Mouse (Mus musculus) stomach, embryonic 14.5 days (tissue): ENCODE data around the gene Cacna2d1. TPM values are rescaled to one million over a fixed set of nuclear protein-coding genes. Genes with fewer than 3 reads are reported as not detected.

ENCODE experiments used
- ATAC-seq: fragments of 200-750 bp; cut with Nextera tagmentation; 2 replicates; pipeline ENCODE4 v1.8.0; 2017; ENCODE audit warnings: low read depth, moderate TSS enrichment; ENCODE audit not compliant: insufficient number of reproducible peaks, insufficient read depth, low FRiP score
- H3K27ac ChIP-seq: fragments of 300-500 bp; sonication (generic); 2 replicates; pipeline ENCODE4 v1.5.1; 2014; ENCODE audit warnings: mild to moderate bottlenecking, low read length, moderate library complexity, mixed read lengths
- H3K27me3 ChIP-seq: fragments of 300-500 bp; sonication (generic); 2 replicates; pipeline ENCODE4 v1.6.1; 2014; ENCODE audit warnings: low read length, control low read depth, mixed read lengths; ENCODE audit not compliant: control insufficient read depth, insufficient read depth
- H3K36me3 ChIP-seq: fragments of 300-500 bp; sonication (generic); 2 replicates; pipeline ENCODE4 v1.6.1; 2014; ENCODE audit warnings: mild to moderate bottlenecking, control low read depth, low read length, moderate library complexity, mixed read lengths; ENCODE audit not compliant: control insufficient read depth, insufficient read depth
- H3K4me1 ChIP-seq: fragments of 300-500 bp; sonication (generic); 2 replicates; pipeline ENCODE4 v1.6.1; 2014; ENCODE audit warnings: low read length, control low read depth, mixed read lengths; ENCODE audit not compliant: control insufficient read depth, insufficient read depth
- H3K4me2 ChIP-seq: fragments of 300-500 bp; sonication (generic); replicated peaks from 2 replicates; pipeline ENCODE4 v1.6.1; 2014; ENCODE audit warnings: low read depth, low read length, control low read depth
- H3K4me3 ChIP-seq: fragments of 300-500 bp; sonication (generic); 2 replicates; pipeline ENCODE4 v1.5.1; 2014; ENCODE audit warnings: low read depth, low read length, control low read depth
- H3K9ac ChIP-seq: fragments of 300-500 bp; sonication (generic); replicated peaks from 2 replicates; pipeline ENCODE4 v1.6.1; 2014; ENCODE audit warnings: low read depth, mild to moderate bottlenecking, control low read depth, low read length, moderate library complexity, mixed read lengths
- H3K9me3 ChIP-seq: fragments of 300-500 bp; sonication (generic); 2 replicates; pipeline ENCODE4 v1.6.1; 2016; ENCODE audit warnings: low read depth, low read length, control low read depth; ENCODE audit not compliant: control insufficient read depth
- WGBS: fragments of 180-500 bp; shearing (Covaris S2); extraction: QIAGEN DNeasy Blood & Tissue Kit; methylation state at CpG from one replicate; pipeline ENCODE4 v1.1.7; 2014; 5-methylcytosine and 5-hydroxymethylcytosine counted together
- polyA plus RNA-seq: library from polyadenylated mRNA; unstranded; fragments of >200 nt; fragmentation: Nextera tagmentation; extraction: Ambion mirVana; gene quantifications from 2 replicates; pipeline ENCODE4 v1.2.1, GENCODE M21; 2014

The Cacna2d1 gene
- polyA plus RNA-seq, 1 experiment from 2014 or later = 21.9 TPM

DNA sequence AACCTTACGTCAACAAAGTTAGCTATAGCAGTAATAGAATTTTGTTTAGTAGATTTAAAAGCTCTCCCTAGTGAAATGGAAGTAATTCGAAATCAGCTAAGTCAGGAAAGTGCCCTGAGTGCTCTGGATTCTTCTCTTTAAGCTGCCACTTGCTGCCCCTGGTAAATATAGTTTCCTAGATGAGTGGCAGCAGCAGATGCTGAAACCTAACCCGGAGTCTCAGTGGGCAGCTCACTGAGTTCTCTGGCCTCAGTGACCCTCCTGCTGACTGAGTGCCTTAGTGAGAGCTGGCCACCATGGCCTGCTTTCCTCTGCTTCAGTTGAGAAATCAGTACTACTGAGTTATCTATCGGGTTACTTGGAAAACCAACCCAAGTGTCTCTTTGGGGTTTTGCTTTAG, 37.3 kb downstream of the Cacna2d1 start:
- no peak overlapping the region for H3K9ac ChIP-seq
- WGBS = 75% methylated on average over 4 of the region's 4 CpGs
- no peaks in the 10 kb centered on the region for H3K4me1 ChIP-seq
- no peak overlapping the region for H3K4me3 ChIP-seq
- H3K9me3 ChIP-seq = no peaks in the 10 kb centered on the region
- H3K27ac ChIP-seq = no peak overlapping the region
- H3K4me2 ChIP-seq = no peak overlapping the region
- ATAC-seq = no peak
- H3K27me3 ChIP-seq = no peaks in the 10 kb centered on the region
- H3K36me3 ChIP-seq = no peaks in the 10 kb centered on the region

- no peak for ATAC-seq
- no peak overlapping the region for H3K4me2 ChIP-seq
- H3K4me3 ChIP-seq = no peak overlapping the region
- H3K9ac ChIP-seq = no peak overlapping the region
- H3K27ac ChIP-seq = no peak overlapping the region
- 89% methylated on average over 1 of the region's 1 CpGs for WGBS
- no peaks in the 10 kb centered on the region for H3K36me3 ChIP-seq
- H3K4me1 ChIP-seq = no peaks in the 10 kb centered on the region
- no peaks in the 10 kb centered on the region for H3K27me3 ChIP-seq
- no peaks in the 10 kb centered on the region for H3K9me3 ChIP-seq
Observed at GRCm38 (mm10) chr5:15972351-15972750, 37.9 kb downstream of the Cacna2d1 start.

DNA sequence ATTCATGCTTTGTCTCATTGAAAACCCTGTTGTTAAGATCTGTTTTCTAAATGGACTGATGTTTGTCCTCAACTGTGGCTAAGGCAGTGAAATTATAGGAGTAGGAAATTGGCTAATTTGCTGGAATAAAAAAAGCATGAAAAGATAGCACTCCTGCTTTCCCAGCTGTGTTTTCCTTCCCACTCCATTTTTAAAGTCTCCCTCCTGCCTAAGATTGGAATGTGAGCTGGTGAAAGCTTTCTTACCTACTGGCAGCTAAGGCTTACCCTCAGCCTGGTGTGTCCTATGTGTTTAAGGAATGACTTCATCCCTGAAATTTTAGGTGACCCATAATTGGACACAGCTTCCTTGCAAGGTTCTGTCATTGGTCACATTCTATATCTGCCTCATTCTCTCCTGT, 40.2 kb downstream of the Cacna2d1 start:
- Histone ChIP-seq H3K9ac (no peak overlapping the region), H3K27ac (no peak overlapping the region), H3K4me2 (no peak overlapping the region), H3K4me1 (no peaks in the 10 kb centered on the region), H3K27me3 (no peaks in the 10 kb centered on the region), H3K36me3 (no peaks in the 10 kb centered on the region), H3K9me3 (no peaks in the 10 kb centered on the region), H3K4me3 (no peak overlapping the region)
- ATAC-seq = no peak

- no peak for ATAC-seq
- Histone ChIP-seq H3K9me3 (no peaks in the 10 kb centered on the region), H3K9ac (no peak overlapping the region), H3K4me3 (no peak overlapping the region), H3K36me3 (no peaks in the 10 kb centered on the region), H3K4me1 (no peaks in the 10 kb centered on the region), H3K4me2 (no peak overlapping the region), H3K27me3 (no peaks in the 10 kb centered on the region), H3K27ac (no peak overlapping the region)
- 95% methylated on average over 2 of the region's 2 CpGs for WGBS
Observed at GRCm38 (mm10) chr5:15979225-15979624, 44.7 kb downstream of the Cacna2d1 start.

- H3K36me3 ChIP-seq = no peaks in the 10 kb centered on the region
- no peak for ATAC-seq
- no peak overlapping the region for H3K27ac ChIP-seq
- H3K4me1 ChIP-seq = no peaks in the 10 kb centered on the region
- no peak overlapping the region for H3K4me3 ChIP-seq
- WGBS = 63% methylated on average over 4 of the region's 4 CpGs
- H3K9me3 ChIP-seq = no peaks in the 10 kb centered on the region
- H3K4me2 ChIP-seq = no peak overlapping the region
- H3K27me3 ChIP-seq = no peaks in the 10 kb centered on the region
- no peak overlapping the region for H3K9ac ChIP-seq
Observed at GRCm38 (mm10) chr5:15982573-15982972, 48.1 kb downstream of the Cacna2d1 start.

GRCm38 (mm10) chr5:15983354-15983753, 48.9 kb downstream of the Cacna2d1 start:
- no peak overlapping the region for H3K27ac ChIP-seq
- 32% methylated on average over 5 of the region's 5 CpGs for WGBS
- H3K4me2 ChIP-seq = no peak overlapping the region
- no peaks in the 10 kb centered on the region for H3K36me3 ChIP-seq
- ATAC-seq = no peak
- no peaks in the 10 kb centered on the region for H3K4me1 ChIP-seq
- no peaks in the 10 kb centered on the region for H3K9me3 ChIP-seq
- H3K9ac ChIP-seq = no peak overlapping the region
- no peak overlapping the region for H3K4me3 ChIP-seq
- no peaks in the 10 kb centered on the region for H3K27me3 ChIP-seq

DNA sequence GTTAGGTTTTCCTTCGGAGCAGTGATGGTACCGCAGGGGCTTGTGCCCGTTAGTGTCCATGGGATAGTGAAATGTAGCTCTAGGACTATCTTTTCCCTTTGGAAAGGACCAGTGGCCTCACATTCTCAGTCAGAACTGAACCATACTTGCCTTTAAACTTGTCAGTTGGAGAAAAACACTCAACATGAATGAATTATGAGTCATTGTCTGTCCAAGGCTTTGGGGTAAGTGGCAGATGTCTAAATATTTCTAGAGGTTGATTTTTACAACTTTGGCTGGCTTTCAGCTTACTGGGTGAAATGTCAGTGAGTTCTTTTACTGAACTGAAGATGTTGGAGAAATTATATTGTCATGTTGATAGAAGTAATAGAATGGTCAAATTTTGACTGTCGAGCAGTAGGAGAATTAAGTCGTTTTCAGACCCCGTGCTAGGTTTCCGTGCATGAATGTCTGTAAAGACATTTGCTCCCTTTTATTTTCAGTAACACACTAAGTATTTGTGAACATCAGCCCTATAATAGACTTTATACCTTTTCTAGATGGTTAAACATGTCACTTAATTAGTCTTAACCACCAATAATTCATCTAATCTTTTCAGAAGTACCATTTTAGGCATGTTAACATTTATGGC, 50.9 kb downstream of the Cacna2d1 start:
- Histone ChIP-seq H3K4me1 (no peaks in the 10 kb centered on the region), H3K27me3 (no peaks in the 10 kb centered on the region), H3K4me3 (no peak overlapping the region), H3K36me3 (no peaks in the 10 kb centered on the region), H3K4me2 (no peak overlapping the region), H3K9ac (no peak overlapping the region), H3K9me3 (no peaks in the 10 kb centered on the region), H3K27ac (no peak overlapping the region)
- ATAC-seq = no peak
- WGBS = 85% methylated on average over 7 of the region's 7 CpGs

DNA sequence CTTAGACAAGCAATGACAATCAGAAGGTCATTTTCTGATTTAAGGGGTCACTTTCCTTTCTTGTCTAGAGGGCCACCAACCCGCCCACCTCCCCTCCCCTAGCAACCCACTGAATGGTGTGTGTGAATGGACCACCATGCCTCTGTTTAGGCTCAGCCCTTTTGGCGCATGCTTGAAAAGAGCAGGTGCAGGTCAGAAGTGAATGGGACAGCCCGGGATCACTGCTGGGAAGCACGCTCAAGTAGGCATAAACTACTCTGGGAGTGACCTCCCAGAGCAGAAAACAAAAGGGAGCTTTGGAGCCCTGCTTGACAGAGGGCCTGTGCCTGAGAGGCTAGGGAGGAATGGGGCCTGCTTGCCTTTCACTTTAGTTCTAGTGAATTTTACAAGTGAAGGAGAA, 51.4 kb downstream of the Cacna2d1 start:
- H3K36me3 ChIP-seq = no peaks in the 10 kb centered on the region
- no peak overlapping the region for H3K4me2 ChIP-seq
- ATAC-seq = no peak
- H3K4me3 ChIP-seq = no peak overlapping the region
- H3K9me3 ChIP-seq = no peaks in the 10 kb centered on the region
- no peak overlapping the region for H3K27ac ChIP-seq
- H3K4me1 ChIP-seq = no peaks in the 10 kb centered on the region
- WGBS = 48% methylated on average over 4 of the region's 4 CpGs
- no peak overlapping the region for H3K9ac ChIP-seq
- H3K27me3 ChIP-seq = no peaks in the 10 kb centered on the region

DNA sequence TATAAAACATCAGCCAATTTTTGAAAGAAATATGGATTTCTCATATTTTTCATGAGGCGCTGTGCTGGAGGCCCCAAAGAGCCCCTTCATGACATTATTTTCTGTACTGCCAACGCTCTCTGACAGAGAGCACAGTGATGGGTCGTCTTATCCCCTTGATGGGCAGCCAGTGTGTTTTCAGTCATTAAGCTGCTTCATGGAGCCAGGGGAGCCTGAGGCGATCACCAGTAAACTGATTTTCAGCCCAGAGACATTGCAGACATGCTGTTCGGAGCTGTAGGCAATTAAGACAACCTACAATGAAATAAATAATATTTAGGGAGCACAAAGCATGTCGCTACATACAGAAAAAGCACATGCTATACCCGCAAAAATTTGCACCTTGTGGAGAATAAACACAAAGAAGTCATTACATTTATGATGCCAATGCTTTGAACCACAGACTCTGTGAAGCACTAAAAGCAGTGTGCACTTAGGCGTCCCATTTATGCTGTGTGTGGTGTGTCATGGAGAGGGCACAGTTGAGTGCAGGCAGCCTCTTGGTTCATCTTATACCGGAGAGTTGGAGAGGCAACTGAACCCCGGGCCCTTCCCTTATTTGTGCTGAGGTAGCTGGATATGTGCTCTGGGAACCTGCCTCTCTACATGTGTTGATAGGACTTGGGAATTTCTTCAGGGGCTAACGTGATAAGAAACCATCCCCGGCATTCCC, 57.1 kb downstream of the Cacna2d1 start:
- Histone ChIP-seq H3K4me2 (no peak overlapping the region), H3K9ac (no peak overlapping the region), H3K9me3 (no peaks in the 10 kb centered on the region), H3K27me3 (no peaks in the 10 kb centered on the region), H3K4me1 (no peaks in the 10 kb centered on the region), H3K4me3 (no peak overlapping the region), H3K36me3 (no peaks in the 10 kb centered on the region), H3K27ac (no peak overlapping the region)
- no peak for ATAC-seq
- WGBS = 67% methylated on average over 12 of the region's 12 CpGs
